Mouse (Mus musculus): ENCODE data around the gene Mgme1.

- TF ChIP-seq CTCF (IDR thresholded peaks at IDR 0.05; ENCODE audit: low read depth, low read length) (no peak), GATA1 (IDR thresholded peaks at IDR 0.05; ENCODE audit: borderline replicate concordance, low read length) (no peak), TAL1 (conservative IDR thresholded peaks at IDR 0.05; ENCODE audit: low read depth, low read length) (no peak)
These were observed 32.1 kb upstream of the Mgme1 start for GRCm38 (mm10) chr2:144238341-144238740.

Data from G1E (cell line).